Mouse (Mus musculus) lung, embryonic 14.5 days (tissue): ENCODE data around the gene Zfp850. TPM values are rescaled to one million over a fixed set of nuclear protein-coding genes. Genes with fewer than 3 reads are reported as not detected.

ENCODE experiments used
- ATAC-seq: fragments of 200-750 bp; cut with Nextera tagmentation; 2 replicates; pipeline ENCODE4 v1.8.0; 2017; ENCODE audit warnings: mild to moderate bottlenecking, moderate TSS enrichment, moderate library complexity; ENCODE audit not compliant: insufficient read depth
- DNase-seq: peaks from one replicate; pipeline ENCODE4 v3.0.0-alpha.2; 2015
- H3K27ac ChIP-seq: fragments of 300-500 bp; sonication (generic); 2 replicates; pipeline ENCODE4 v1.5.1; 2014; ENCODE audit warnings: low read depth, mild to moderate bottlenecking, moderate library complexity
- H3K27me3 ChIP-seq: fragments of 300-500 bp; sonication (generic); 2 replicates; pipeline ENCODE4 v1.6.1; 2014; ENCODE audit warnings: low read length, control low read depth; ENCODE audit not compliant: insufficient read depth
- H3K36me3 ChIP-seq: fragments of 300-500 bp; sonication (generic); 2 replicates; pipeline ENCODE4 v1.6.1; 2014; ENCODE audit warnings: control low read depth; ENCODE audit not compliant: insufficient read depth
- H3K4me1 ChIP-seq: fragments of 300-500 bp; sonication (generic); 2 replicates; pipeline ENCODE4 v1.6.1; 2014; ENCODE audit warnings: antibody characterized with exemption, control low read depth; ENCODE audit not compliant: insufficient read depth
- H3K4me2 ChIP-seq: fragments of 300-500 bp; sonication (generic); 2 replicates; pipeline ENCODE4 v1.6.1; 2014; ENCODE audit warnings: mild to moderate bottlenecking
- H3K4me3 ChIP-seq: fragments of 300-500 bp; sonication (generic); 2 replicates; pipeline ENCODE4 v1.5.1; 2014; ENCODE audit warnings: low read depth, low read length
- H3K9ac ChIP-seq: fragments of 300-500 bp; sonication (generic); 2 replicates; pipeline ENCODE4 v1.6.1; 2014
- H3K9me3 ChIP-seq: fragments of 300-500 bp; sonication (generic); 2 replicates; pipeline ENCODE4 v1.6.1; 2016; ENCODE audit warnings: low read depth, low read length, control low read depth
- CTCF ChIP-seq: IDR thresholded peaks from 2 replicates; pipeline ENCODE4 v1.5.1; 2016; ENCODE audit warnings: antibody characterized with exemption, low read depth
- WGBS: fragments of 180-500 bp; shearing (Covaris S2); extraction: QIAGEN DNeasy Blood & Tissue Kit; methylation state at CpG from one replicate; pipeline ENCODE4 v1.1.7; 2014; 5-methylcytosine and 5-hydroxymethylcytosine counted together
- polyA plus RNA-seq: library from polyadenylated mRNA; unstranded; fragments of >200 nt; fragmentation: Nextera tagmentation; extraction: Ambion mirVana; gene quantifications from 2 replicates; pipeline ENCODE4 v1.2.1, GENCODE M21; 2014

Zfp850 gene
- 6.0 and 6.6 TPM in 2 replicates for polyA plus RNA-seq

DNA sequence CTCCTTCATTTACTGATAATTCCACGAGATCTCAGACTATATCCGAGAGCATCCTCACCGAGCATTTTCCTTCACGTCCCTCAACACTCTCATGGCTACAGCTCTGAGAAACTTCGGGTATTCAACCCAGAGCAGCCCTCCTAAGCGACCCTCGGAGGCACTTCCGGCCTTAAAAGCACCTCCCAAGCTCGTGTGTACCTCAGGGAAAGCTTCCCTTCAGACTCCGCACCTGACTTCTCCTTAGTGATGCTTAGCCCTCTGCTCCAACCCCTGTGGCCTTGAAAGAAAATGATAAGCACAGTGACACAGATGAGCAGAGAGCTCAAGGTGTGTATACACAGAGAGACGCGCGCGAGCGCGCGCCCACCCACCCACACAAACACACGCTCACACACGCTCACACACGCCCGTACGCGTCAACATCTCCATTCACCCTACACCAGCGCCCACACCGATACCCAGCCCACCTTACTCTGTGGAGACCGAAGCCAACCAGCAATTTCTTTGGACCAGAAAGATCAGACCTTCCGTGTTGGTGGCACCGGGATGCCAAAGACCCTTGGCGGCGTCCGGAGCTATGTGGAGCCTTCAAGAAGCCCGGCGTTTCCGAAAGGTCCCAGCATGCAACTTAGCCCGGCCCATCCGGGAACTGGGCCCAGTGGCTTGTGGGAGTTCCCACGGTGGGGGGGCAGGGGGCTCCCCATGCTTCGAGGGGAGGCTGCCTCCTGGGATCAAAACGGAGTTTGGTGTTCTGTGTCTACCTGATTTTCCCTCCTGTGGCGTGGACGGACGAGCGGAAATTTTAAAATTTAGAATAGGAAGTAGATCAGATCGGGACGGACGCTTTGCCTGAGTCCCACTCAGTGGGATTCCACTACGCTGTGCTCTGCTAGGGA lies at the start of gene Zfp850:
Gene Zfp850 (minus strand): TSS at position 567 of the 896 bp plus-strand sequence.
- peak within 1 kb of the TSS; percentile 60 for H3K27ac ChIP-seq
- H3K4me3 ChIP-seq: peak within 1 kb of the TSS; percentile 73
- no peak for TF ChIP-seq CTCF
- H3K4me2 ChIP-seq: peak within 1 kb of the TSS; percentile 88
- ATAC-seq (peak; percentile 97), DNase-seq (peak; percentile 89)
- peak within 1 kb of the TSS; percentile 85 for H3K9ac ChIP-seq
- H3K27me3 ChIP-seq: no peaks in the 10 kb centered on the region
- H3K36me3 ChIP-seq: peaks cover 5% of the 10 kb centered on the region; the same call in 1 of the 2 replicates
- no peaks in the 10 kb centered on the region; the same call in 1 of the 2 replicates for H3K4me1 ChIP-seq
- under 1% methylated on average over 47 of the region's 47 CpGs for WGBS
- peaks cover 5% of the 10 kb centered on the region; the same call in 1 of the 2 replicates for H3K9me3 ChIP-seq

DNA sequence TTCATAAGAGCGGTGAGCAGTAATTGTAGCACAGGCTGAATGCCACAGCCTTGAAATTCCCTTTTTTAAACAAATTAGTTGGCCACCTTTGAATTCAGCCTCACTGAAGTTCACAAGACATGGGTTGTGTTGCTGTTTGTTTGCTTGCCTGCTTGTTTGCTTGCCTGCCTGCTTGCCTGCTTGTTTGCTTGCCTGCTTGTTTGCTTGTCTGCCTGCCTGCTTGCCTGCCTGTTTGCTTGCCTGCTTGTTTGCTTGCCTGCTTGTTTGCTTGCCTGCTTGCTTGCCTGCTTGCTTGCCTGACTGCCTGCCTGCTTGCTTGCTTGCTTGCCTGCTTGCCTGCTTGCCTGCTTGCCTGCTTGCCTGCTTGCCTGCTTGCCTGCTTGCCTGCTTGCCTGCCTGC lies 46.1 kb upstream of the Zfp850 start:
- DNase-seq (no peak), ATAC-seq (no peak)
- no peak overlapping the region for H3K9ac ChIP-seq
- H3K27me3 ChIP-seq: no peaks in the 10 kb centered on the region
- H3K27ac ChIP-seq: no peak overlapping the region
- no peak overlapping the region for H3K4me3 ChIP-seq
- H3K9me3 ChIP-seq: no peaks in the 10 kb centered on the region
- WGBS: 89% methylated on average over 1 of the region's 1 CpGs
- H3K36me3 ChIP-seq: no peaks in the 10 kb centered on the region
- no peak for TF ChIP-seq CTCF
- no peaks in the 10 kb centered on the region for H3K4me1 ChIP-seq
- no peak overlapping the region for H3K4me2 ChIP-seq

DNA sequence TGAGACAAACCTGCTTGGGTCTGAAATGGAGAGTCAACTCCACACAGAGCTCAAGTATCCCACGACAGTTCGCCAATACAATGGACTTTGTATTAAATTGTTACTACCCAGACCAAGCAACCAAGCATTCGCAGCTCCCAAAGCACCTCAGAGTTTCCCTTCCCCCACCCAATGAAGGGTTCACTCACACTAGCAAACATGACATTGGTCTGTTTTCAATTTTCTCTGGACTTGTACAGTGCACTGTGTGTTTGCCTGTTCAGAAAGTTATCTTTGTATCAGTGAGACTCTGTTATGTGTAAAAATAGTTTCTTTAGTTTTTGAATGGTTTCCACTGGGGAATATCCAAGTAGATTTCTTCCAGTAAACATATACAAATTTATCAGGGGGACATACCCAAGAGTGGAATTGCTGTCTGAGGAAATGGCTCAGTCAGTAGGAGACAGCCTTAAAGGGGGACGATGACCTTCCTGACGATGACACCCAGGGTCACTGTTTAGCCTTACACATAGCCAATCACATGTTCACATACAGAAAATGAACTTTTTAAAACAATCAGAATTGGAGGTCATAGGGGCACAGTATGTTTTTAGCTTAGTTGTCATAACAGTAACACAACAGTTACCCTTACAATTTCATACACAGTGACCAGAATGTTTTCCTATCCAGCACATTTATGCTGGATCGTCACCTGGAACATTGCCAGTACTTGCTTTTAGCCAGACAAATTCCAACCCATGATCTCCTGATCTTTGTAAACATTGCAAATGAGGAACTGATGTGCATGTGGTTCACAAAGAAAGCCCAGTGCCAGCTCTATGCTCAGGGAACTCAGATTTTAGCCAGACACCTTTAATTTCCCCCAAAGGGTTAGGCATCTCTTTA lies 39.4 kb upstream of the Zfp850 start:
- H3K27ac ChIP-seq: peak overlapping the region; percentile 72; the same call in 1 of the 2 replicates
- no peak for TF ChIP-seq CTCF
- H3K9ac ChIP-seq: no peak overlapping the region
- 0 out of 2 replicates have a peak, but pooled peaks cover 4% of the 10 kb centered on the region for H3K4me1 ChIP-seq
- peaks cover 6% of the 10 kb centered on the region; the same call in 1 of the 2 replicates for H3K36me3 ChIP-seq
- ATAC-seq: peak; percentile 26; the same call in 1 of the 2 replicates
- WGBS: 65% methylated on average over 6 of the region's 6 CpGs
- H3K4me2 ChIP-seq: no peak overlapping the region
- H3K4me3 ChIP-seq: no peak overlapping the region
- no peaks in the 10 kb centered on the region for H3K27me3 ChIP-seq
- DNase-seq: peak; percentile 88
- no peaks in the 10 kb centered on the region for H3K9me3 ChIP-seq

DNA sequence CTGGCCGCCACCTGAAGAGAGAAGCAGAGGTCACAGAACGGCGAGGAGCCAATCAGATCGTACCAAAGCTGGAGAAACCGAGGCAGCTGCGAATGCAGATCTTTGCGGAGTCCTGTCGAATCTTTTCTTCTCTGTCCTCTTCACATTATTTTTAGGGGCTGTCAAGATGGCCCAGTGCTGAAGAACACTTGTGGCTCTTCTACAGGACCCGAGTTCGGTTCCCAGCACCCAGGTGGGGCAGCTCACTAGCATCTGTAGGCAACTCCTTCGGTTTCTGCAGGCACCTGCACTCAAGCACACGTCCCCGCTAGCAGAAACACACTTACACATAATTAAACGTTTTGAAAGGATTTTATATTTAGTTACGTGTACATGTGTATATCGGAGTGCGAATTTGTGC lies 36.7 kb upstream of the Zfp850 start:
- 55% methylated on average over 17 of the region's 17 CpGs for WGBS
- TF ChIP-seq CTCF: no peak
- Histone ChIP-seq H3K4me2 (peak overlapping the region; percentile 52), H3K27me3 (no peaks in the 10 kb centered on the region), H3K27ac (no peak overlapping the region), H3K9ac (peak overlapping the region; percentile 45), H3K36me3 (peaks cover 32% of the 10 kb centered on the region), H3K9me3 (no peaks in the 10 kb centered on the region), H3K4me3 (no peak overlapping the region), H3K4me1 (0 out of 2 replicates have a peak, but pooled peaks cover 4% of the 10 kb centered on the region)
- no peak for DNase-seq
- no peak for ATAC-seq

DNA sequence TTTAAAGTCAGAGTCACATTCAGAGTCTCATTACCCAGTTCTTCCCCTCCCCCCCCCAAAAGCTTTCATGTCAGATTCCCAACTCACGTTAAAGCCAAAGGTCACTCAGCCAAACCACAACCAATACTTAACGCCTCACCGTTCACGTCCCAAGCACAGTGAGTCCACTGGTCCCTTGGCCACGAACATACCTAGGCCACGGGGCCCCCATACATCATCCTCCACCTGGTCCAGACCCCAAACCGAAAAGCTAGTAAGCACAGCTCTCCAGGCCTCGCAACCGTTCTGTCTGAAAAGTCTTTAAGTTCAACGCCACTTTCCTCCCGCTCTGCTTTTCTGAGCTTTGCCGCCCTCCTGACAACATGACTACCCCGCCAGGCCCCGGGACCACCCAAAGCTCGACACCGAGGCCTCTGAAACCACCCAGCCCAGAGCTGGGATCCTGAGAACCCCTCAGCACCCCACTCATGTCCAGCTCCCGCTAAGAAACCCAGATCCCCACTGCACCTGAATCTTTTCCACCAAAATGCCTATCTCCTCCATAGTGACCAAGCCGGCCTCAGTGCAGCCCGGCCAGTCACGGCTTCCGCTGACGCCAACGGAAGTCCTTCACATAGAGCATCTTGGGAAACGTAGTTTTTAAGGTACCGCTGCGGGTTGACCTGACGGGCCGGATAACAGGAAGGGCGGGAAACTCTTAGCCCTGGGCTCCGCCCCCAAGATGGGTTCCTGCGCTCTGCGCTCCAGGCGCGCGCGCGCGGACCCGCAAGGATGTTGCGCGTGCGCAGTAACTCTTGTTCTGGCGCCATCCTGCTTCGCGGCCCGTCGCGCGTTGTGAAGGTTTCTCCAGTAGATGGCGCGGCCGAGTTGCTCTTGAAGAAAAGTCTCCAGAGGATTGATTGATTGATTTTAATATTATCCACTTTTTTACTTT lies 35.8 kb upstream of the Zfp850 start, which contains the start of gene Psmc4:
Gene Psmc4 (minus strand): TSS at position 626 of the 934 bp plus-strand sequence.
- Histone ChIP-seq H3K27ac (peak within 1 kb of the TSS; percentile 32; the same call in 1 of the 2 replicates), H3K4me3 (peak within 1 kb of the TSS; percentile 81), H3K36me3 (peaks cover 40% of the 10 kb centered on the region), H3K9me3 (no peaks in the 10 kb centered on the region), H3K4me1 (0 out of 2 replicates have a peak, but pooled peaks cover 4% of the 10 kb centered on the region), H3K27me3 (no peaks in the 10 kb centered on the region), H3K4me2 (peak within 1 kb of the TSS; percentile 85), H3K9ac (peak within 1 kb of the TSS; percentile 75)
- WGBS: under 1% methylated on average over 52 of the region's 52 CpGs
- peak; percentile 100 for DNase-seq
- ATAC-seq: peak; percentile 95
- TF ChIP-seq CTCF: peak; percentile 83

DNA sequence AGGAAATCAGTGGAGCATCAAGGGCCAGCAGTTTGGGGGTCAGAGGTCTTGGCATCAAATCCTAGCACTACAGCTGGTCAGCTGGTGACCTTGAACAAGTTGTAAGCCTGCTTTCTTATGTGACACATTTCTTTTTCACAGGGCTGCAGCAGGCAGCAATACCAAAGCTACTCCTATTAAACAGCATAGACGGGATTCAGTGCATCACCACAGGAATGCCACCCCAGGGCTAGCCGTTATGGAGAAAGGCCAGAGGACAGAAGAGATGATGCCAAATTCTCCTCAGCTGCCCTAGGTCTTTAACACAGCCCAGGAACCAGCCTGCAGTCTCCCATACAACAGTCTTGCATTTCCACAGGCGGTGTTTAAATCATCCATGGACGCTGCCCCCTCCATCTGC lies 30.6 kb upstream of the Zfp850 start:
- Histone ChIP-seq H3K27me3 (no peaks in the 10 kb centered on the region), H3K4me1 (0 out of 2 replicates have a peak, but pooled peaks cover 4% of the 10 kb centered on the region), H3K36me3 (peaks cover 88% of the 10 kb centered on the region), H3K4me3 (no peak overlapping the region), H3K9ac (no peak overlapping the region), H3K4me2 (no peak overlapping the region), H3K27ac (no peak overlapping the region), H3K9me3 (no peaks in the 10 kb centered on the region)
- no peak for TF ChIP-seq CTCF
- DNase-seq (no peak), ATAC-seq (no peak)
- 84% methylated on average over 4 of the region's 4 CpGs for WGBS
